Mouse (Mus musculus): Measurements from ENCODE around the gene Zfpm1. TPM values are rescaled to one million over a fixed set of nuclear protein-coding genes. Genes with fewer than 3 reads are reported as not detected.

The Zfpm1 gene
- polyA plus RNA-seq, 1 experiment from 2014 or later, result 3.3 TPM

DNA sequence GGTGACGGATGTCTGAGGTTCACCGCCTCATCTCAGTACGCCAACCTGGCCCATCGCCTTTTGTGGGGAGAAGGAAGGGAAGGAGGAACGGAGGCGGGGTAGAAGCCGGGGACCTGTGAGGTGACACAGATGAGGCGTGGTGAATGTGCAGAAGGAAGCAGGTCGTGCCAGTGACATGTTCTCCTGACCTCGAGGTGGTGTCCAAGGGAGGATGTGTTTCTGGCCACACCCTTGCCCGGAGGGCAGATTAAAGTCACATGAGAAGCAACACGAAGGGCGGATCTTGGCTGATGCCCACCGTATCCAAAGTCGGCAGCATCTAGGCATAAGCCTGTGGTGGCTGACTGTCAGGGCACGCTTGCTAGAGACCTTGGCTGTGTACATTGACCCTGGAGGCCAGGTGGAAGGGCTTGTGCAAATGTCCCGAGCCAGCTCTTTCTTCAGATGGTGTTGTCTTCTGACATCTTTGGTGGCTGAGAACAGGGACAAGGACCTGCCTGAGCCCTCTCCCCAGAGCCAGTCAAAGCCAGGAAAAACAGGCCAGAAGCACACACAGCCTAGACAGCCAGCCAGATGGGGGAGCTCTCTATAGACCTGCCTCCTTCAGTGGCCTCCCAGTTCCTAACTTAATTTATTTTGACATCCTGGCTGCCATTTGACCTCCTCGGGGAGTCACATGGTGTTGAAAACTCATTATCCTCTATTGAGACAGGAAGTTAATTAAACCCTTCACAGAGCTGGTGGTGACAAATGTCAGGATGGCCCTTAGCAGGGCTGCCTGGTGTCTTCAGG lies 4.5 kb upstream of the Zfpm1 start:
- no peak overlapping the region for H3K4me2 ChIP-seq (replicated peaks)
- H3K9me3 ChIP-seq (replicated peaks), result no peaks in the 10 kb centered on the region
- no peak for ATAC-seq (ENCODE audit: low FRiP score)
- H3K27ac ChIP-seq, result no peak overlapping the region
- peaks cover 8% of the 10 kb centered on the region; the same call in 1 of the 2 replicates for H3K27me3 ChIP-seq
- H3K4me1 ChIP-seq, result peaks cover 24% of the 10 kb centered on the region
- WGBS, result 78% methylated on average over 18 of the region's 18 CpGs
- H3K9ac ChIP-seq, result no peak overlapping the region
- no peak overlapping the region for H3K4me3 ChIP-seq
- no peaks in the 10 kb centered on the region for H3K36me3 ChIP-seq

DNA sequence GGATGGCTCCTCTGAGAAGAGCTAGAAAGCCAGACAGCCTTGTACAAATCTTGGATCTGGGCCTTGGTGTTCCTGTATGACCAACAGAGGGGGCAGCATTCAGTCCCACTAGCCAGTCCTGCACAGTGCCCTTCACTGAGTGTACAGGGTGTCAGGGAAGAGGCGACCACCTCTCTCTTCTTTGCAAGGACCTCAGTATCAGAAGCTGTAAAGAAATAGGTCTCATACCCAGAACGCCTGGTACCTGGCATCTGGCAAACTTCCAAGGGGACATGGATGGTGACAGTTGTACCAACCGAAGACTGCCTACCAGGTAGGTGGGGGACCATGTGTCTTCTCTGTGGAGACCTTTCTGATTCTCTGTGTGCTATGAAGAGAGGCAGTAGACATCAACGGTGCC lies 1.8 kb upstream of the Zfpm1 start:
- Histone ChIP-seq H3K4me2 (replicated peaks) (no peak overlapping the region), H3K27ac (no peak overlapping the region), H3K36me3 (no peaks in the 10 kb centered on the region), H3K4me1 (peaks cover 44% of the 10 kb centered on the region), H3K4me3 (no peak overlapping the region), H3K27me3 (peaks cover 23% of the 10 kb centered on the region), H3K9me3 (replicated peaks) (no peaks in the 10 kb centered on the region), H3K9ac (no peak overlapping the region)
- no peak for ATAC-seq (ENCODE audit: low FRiP score)
- WGBS, result 81% methylated on average over 4 of the region's 4 CpGs

DNA sequence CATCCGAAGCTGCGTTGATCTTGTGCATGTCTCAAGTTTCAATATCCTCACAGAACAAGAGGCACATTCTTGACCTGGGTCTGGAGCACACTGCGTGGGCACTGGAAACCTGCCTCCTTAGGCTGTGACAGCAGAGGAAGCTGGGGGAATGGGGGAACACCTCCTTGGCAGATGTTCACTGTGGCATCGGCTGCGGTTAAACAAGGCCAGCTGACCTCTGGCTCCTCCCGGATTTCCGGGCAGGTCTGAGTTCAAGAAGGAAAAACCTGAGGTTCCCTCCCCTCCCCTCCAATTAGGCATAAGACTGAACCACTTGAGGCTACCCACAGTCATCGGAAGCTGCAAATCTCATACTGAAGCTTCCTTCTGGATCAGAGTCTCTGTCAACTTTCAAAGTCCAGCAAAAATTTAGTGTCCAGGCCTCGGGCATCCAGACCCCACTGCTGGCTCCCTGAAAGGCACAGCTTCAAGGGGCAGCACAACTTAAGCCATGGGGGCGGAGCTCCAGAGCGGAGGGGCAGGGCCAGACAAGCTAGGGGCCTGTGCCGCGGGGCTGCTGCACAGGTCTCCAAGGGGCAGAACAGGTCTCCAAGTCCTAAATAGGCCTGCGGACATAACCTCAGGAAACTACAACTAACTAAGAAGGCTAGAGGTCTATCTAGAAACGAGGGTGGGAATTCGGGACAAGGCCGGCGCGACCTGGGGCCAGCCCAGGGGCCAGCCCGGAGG lies 1.2 kb upstream of the Zfpm1 start:
- Histone ChIP-seq H3K9ac (peak overlapping the region; percentile 18; the same call in 1 of the 2 replicates), H3K27me3 (peaks cover 29% of the 10 kb centered on the region), H3K36me3 (no peaks in the 10 kb centered on the region), H3K9me3 (replicated peaks) (no peaks in the 10 kb centered on the region), H3K4me1 (peaks cover 49% of the 10 kb centered on the region), H3K4me3 (peak overlapping the region; percentile 62), H3K4me2 (replicated peaks) (peak overlapping the region; percentile 98), H3K27ac (0 out of 2 replicates have a peak overlapping the region, but pooled peaks have one; percentile 71)
- peak; percentile 28 for ATAC-seq (ENCODE audit: low FRiP score)
- WGBS, result 12% methylated on average over 20 of the region's 20 CpGs

DNA sequence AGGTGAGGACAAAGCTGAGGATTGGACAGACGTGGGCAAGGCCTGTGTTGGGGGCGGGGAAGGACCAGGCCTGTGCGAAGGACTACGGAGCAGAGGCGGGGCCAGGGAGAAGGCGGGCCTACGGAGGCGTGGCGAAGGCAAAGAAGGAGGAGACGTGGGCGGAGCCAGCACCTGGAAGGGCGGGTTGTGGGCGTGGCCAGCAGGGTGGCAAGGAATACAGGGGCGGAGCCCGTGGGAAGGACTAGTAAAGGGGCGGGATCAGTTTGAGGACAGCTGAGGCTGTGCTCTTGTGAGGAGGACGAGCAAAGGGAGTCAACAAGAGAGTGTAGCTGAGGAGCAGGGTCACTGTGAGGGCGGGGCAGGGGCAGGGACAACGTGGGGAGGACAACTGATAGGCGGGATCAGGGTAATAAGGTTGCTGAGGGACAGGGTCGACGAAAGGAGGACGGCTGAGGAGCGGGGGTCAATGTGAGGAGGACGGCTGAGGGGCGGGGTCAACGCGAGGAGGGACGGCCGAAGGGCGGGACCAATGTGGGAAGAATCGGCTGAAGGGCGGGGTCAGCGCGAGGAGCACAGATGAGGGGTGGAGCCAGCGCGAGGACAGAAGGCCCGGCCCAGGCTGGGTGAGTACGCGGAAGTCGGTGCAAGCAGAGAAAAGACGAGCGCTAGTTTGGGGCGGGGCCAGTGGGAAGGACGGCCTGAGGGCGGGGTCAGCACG lies 465 bp upstream of the Zfpm1 start:
- peaks cover 32% of the 10 kb centered on the region for H3K27me3 ChIP-seq
- H3K9ac ChIP-seq, result peak overlapping the region; percentile 79; the same call in 1 of the 2 replicates
- H3K9me3 ChIP-seq (replicated peaks), result no peaks in the 10 kb centered on the region
- WGBS, result under 1% methylated on average over 46 of the region's 47 CpGs
- H3K4me1 ChIP-seq, result peaks cover 57% of the 10 kb centered on the region
- peak; percentile 90 for ATAC-seq (ENCODE audit: low FRiP score)
- H3K36me3 ChIP-seq, result no peaks in the 10 kb centered on the region
- H3K4me2 ChIP-seq (replicated peaks), result peak overlapping the region; percentile 98
- H3K4me3 ChIP-seq, result peak overlapping the region; percentile 62
- H3K27ac ChIP-seq, result peak overlapping the region; percentile 71

DNA sequence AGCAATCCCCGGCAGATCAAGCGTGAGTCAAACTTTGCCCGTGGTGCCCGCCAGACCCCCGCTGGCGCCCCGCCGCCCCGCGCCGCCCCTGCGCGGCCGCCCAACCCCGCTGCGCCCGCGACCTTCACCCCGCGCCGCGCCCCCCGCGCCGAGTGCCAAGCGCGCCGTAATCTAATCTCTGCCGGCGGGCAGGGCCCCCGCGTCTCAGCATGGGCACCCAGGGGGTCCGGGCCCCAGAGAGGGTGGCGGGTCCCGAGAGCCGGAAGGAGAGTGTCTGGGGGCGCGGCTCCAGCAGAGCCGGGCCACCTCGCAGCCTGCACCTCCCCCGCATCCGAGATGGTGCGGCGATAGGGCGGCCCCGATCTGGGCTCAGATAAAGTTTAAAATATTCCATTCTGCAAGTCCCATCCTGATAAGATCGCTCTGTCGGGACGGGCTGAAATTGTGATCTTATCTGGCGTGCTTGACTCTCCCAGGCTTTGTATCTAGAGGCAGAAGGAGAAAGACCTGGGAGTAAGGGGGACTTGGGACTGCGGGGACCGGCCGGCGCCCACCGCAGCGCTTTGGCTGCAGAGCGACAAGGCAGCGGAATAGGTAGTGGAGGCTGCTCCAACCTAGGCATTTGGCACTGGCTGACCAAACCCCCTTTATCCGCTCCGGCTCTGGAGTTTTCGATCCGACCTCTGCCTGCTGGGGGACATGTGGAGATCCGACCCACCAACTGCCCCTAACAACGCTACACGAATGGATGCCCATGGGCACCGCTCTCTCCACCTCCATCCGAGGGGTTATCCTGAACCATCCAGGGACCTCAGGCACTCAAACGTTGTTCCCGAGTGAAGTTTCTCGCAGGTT lies 787 bp downstream of the Zfpm1 start:
- Histone ChIP-seq H3K4me3 (peak overlapping the region; percentile 62), H3K9ac (peak overlapping the region; percentile 79), H3K36me3 (no peaks in the 10 kb centered on the region), H3K27ac (peak overlapping the region; percentile 73), H3K9me3 (replicated peaks) (no peaks in the 10 kb centered on the region), H3K4me2 (replicated peaks) (peak overlapping the region; percentile 98), H3K27me3 (peaks cover 40% of the 10 kb centered on the region), H3K4me1 (peaks cover 61% of the 10 kb centered on the region)
- under 1% methylated on average over 60 of the region's 70 CpGs for WGBS
- ATAC-seq (ENCODE audit: low FRiP score), result no peak

DNA sequence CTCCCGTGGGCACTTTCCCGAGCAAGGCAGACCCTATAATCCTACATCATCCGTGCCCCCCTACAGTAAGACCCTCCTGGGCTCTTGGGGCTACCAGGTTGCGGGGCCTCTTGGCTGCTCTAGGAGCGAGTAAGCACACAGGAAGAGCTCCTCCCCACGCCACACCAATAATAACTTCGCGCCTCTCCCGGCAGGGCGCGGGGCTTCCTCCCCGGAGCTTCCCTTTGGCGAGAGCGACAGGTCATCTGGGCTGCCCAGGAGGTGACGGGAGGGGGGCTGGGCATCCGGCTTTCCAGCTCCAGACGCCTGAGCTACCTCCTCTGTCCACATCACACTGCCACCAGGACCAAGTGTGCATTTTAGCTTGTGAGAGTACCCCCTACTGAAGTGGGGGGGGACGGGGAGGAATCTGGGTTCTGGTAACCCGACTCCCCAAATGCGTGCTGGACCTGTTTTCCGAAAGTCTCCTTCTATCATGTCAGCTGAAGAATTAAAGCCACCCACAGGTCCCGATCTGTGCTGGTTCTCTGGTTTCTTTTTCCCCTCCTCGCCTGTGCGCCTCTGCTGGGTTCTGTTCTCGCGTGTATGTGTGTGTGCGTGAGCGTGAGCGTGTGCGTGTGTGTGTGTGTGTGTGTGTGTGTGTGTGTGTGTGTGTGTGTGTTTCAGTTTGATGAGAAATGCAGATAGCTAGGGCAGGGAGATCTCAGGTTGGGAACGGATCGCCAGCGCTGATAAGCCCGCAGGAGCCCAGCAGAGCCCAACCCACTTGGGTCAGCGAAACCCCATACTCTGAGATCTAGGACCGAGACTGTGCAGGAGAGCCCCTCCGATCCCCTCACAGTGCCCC lies 1.6 kb downstream of the Zfpm1 start:
- H3K36me3 ChIP-seq, result no peaks in the 10 kb centered on the region
- H3K9ac ChIP-seq, result peak overlapping the region; percentile 79
- no peaks in the 10 kb centered on the region for H3K9me3 ChIP-seq (replicated peaks)
- peaks cover 40% of the 10 kb centered on the region for H3K27me3 ChIP-seq
- H3K4me3 ChIP-seq, result peak overlapping the region; percentile 62
- H3K27ac ChIP-seq, result peak overlapping the region; percentile 69
- peaks cover 68% of the 10 kb centered on the region for H3K4me1 ChIP-seq
- 1% methylated on average over 37 of the region's 37 CpGs for WGBS
- no peak for ATAC-seq (ENCODE audit: low FRiP score)
- peak overlapping the region; percentile 98 for H3K4me2 ChIP-seq (replicated peaks)

DNA sequence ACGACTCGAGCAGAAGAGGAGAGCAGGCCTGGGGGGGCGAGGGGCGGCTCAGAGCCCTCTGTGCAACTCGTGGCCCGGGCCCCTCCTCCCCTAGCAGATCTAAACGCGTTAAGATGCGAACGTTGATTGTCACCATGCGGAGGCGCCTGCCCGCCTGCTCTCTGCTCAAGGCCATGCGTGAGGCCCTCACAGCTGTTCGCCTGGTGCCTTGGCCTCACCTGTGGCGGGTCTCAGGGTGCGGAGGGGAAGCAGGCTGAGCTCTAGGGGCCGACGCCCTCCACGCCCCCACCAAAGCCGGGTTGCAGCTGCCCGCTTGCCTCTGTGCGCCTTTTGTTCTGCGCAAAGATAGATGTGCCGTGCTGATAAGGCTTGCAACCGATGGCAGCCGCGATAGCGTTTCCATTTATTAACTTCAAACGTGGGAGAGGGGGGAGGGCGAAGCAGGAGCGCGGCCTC lies 2.3 kb downstream of the Zfpm1 start:
- under 1% methylated on average over 33 of the region's 33 CpGs for WGBS
- Histone ChIP-seq H3K36me3 (no peaks in the 10 kb centered on the region), H3K9me3 (replicated peaks) (no peaks in the 10 kb centered on the region), H3K27me3 (peaks cover 44% of the 10 kb centered on the region), H3K27ac (peak overlapping the region; percentile 69), H3K9ac (peak overlapping the region; percentile 79), H3K4me1 (peaks cover 70% of the 10 kb centered on the region), H3K4me2 (replicated peaks) (peak overlapping the region; percentile 98), H3K4me3 (peak overlapping the region; percentile 62)
- no peak for ATAC-seq (ENCODE audit: low FRiP score)

DNA sequence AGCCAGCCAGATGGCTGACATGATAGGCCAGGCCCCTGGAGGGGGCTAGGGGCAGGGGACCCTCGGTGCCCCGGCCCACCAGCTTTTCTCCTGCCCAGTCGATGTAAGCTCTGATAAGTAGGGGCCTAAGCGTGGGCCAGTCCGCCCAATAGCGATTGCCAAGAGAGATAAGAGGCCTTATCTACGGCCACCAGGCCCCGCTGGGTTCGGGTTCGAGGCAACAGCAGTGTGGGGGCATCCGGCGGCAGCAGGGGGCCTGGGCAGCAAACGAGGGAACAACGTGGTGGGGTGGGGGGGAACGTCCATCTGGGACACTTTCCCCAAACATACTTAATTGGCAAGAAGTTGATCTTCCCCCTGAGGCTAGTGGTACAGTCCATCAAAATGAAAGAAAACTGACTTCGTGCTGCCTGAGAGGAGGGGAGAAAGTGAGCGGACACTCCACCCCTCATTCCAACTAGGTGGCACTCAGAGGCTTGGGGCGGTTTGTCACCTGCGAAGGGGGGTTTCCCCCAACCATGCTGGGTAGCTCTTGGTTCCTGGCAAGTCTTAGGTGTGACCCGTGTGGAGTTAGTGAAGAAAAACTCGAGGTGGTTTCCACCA lies 2.8 kb downstream of the Zfpm1 start:
- H3K4me2 ChIP-seq (replicated peaks), result peak overlapping the region; percentile 98
- ATAC-seq (ENCODE audit: low FRiP score), result no peak
- peaks cover 49% of the 10 kb centered on the region for H3K27me3 ChIP-seq
- H3K27ac ChIP-seq, result peak overlapping the region; percentile 69
- WGBS, result 4% methylated on average over 21 of the region's 21 CpGs
- H3K9ac ChIP-seq, result peak overlapping the region; percentile 79
- no peaks in the 10 kb centered on the region for H3K36me3 ChIP-seq
- no peaks in the 10 kb centered on the region for H3K9me3 ChIP-seq (replicated peaks)
- peaks cover 70% of the 10 kb centered on the region for H3K4me1 ChIP-seq
- H3K4me3 ChIP-seq, result peak overlapping the region; percentile 62

DNA sequence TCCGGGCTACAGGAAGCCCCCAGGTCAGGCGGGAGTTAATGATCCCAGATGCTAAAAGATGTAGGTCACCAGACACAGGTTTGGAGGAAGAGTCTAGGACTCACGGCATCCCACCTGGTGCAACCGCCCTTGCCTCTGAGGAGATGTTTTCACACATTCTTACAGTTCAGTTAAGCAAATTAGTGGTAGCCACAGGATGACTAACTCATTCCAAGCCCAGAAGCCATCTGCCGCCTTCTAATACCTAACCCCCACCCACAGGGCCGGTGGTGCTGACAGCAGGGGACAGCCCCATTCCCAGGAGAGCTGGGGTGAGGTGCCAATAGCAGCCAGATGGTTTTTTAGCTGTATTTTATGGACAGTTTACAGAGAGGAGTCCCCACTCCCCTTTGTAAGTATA lies 3.8 kb downstream of the Zfpm1 start:
- Histone ChIP-seq H3K4me2 (replicated peaks) (0 out of 2 replicates have a peak overlapping the region, but pooled peaks have one; percentile 98), H3K9me3 (replicated peaks) (no peaks in the 10 kb centered on the region), H3K9ac (no peak overlapping the region), H3K4me3 (no peak overlapping the region), H3K4me1 (peaks cover 69% of the 10 kb centered on the region), H3K27me3 (peaks cover 49% of the 10 kb centered on the region), H3K36me3 (no peaks in the 10 kb centered on the region), H3K27ac (no peak overlapping the region)
- ATAC-seq (ENCODE audit: low FRiP score), result no peak
- 60% methylated on average over 6 of the region's 6 CpGs for WGBS

DNA sequence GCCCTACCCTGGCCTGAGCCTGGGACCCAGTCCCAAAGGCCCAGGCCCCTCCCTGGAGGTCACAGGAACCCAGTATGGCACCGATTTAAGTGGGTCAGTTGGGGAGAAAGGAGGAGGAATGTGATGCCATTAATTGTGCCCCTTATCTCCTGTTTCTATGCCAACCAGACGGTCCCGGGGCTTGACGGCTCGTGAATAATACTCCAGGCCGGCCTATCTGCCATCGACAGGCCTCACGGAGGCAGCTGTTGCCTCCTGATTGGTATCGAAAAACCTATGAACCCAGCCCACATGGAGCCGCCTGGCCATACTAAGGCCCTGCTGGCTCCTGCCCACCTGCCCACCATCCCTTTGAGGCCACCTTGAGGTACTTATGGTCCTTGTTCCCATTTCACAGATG lies 5.0 kb downstream of the Zfpm1 start:
- Histone ChIP-seq H3K9ac (no peak overlapping the region), H3K4me2 (replicated peaks) (no peak overlapping the region), H3K27me3 (peaks cover 49% of the 10 kb centered on the region), H3K9me3 (replicated peaks) (no peaks in the 10 kb centered on the region), H3K4me1 (peaks cover 73% of the 10 kb centered on the region), H3K36me3 (no peaks in the 10 kb centered on the region), H3K27ac (no peak overlapping the region), H3K4me3 (no peak overlapping the region)
- ATAC-seq (ENCODE audit: low FRiP score), result no peak
- WGBS, result 85% methylated on average over 10 of the region's 10 CpGs

Measured in hindbrain, embryonic 12.5 days (tissue).